Comparison of ENCODE assay signal across 11 mouse cellular contexts in the genomic region with DNA sequence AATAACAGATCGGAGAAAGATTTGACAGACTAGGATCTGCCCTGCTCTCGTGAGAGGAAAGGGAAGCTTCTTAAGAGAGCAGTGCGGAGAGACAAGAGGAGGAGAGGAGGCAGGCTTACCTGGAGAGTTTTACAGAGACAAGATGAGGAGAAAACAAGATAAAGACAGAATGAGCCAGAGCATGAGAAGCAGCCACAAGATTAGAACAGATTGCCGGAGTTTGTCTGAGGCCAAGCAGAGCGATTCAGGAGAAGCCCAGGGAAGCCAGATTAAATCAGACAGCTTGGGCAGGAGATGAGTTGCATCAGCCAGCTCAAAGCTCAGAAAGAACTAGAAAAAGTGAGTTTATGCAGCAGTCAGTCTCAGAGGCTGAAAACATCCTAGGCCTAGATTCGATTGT. TPM values are rescaled to one million over a fixed set of nuclear protein-coding genes. Genes with fewer than 3 reads are reported as not detected.
"Had no signal": no experiment of that assay in that cellular context is flagged by ENCODE, and none has a peak within 500 bp of the region (broad histone marks: within the 10 kb centered on the region; RNA-seq: fewer than 3 reads in every experiment).

No protein-coding gene starts in this region.

- H3K9ac ChIP-seq: neural tube, embryonic 13.5 days; stomach, embryonic 15.5 days had no signal

- H3K27me3 ChIP-seq: neural tube, embryonic 13.5 days; stomach, embryonic 15.5 days had no signal

- H3K4me3 ChIP-seq: neural tube, embryonic 13.5 days; stomach, embryonic 15.5 days had no signal

- H3K27ac ChIP-seq: neural tube, embryonic 13.5 days; stomach, postnatal 0 days had no signal

- DNase-seq: retina, postnatal 1 day; right cerebral cortex, adult 18-20 months; right cerebral cortex, postnatal 14 days; right cerebral cortex, postnatal 25 days; right cerebral cortex, postnatal 4 days; spleen, adult 18-20 months; thymus, adult 18-20 months had no signal

- H3K4me2 ChIP-seq: neural tube, embryonic 13.5 days; stomach, embryonic 15.5 days had no signal

- H3K9me3 ChIP-seq: neural tube, embryonic 13.5 days; stomach, embryonic 15.5 days had no signal

RNA-seq across cellular contexts. Expression of gene Ptk7, which starts 40.4 kb away (rescaled TPM):
- total RNA-seq: neutrophil, adult 5-6 weeks had no signal
